Mouse (Mus musculus): Measurements from ENCODE around the gene 3110082J24Rik. TPM values are rescaled to one million over a fixed set of nuclear protein-coding genes. Genes with fewer than 3 reads are reported as not detected.

Gene 3110082J24Rik
- total and polyA plus RNA-seq, 3 experiments: not detected

DNA sequence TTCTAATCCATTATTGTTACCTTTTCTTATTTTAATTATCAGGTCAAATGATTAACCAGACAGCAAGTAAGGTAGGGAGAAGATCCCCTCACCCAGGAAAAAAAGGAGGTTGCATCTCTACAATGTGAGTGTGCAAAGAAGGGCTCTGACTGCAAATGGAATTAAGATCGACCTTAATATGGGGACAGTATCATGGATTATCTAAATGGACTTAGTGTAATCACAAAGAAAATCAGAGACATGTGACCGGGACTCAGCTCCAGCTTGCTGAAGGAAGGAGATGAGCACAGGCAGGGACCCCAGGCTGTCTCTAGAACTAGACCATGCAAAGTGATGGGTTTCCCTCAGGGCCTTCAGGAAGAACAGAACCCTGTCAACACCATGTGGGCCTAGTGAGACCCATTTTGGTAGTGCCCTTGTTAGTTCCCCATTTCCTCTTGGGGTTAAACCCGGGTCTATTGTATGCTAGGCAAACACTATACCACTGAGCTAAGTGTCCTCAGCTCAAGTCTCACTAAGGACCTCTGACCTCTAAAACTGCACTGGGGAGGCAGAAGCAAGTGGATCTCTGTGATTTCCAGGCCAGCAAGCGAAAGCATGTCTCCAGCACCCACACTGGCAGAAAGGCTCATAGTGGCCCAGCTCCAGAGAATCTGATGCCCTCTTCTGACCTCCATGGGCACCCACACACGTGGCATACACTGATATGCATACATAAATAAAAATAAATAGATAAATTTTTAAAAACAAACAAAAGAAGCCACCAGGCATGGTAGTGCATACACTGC is 42.4 kb upstream of the 3110082J24Rik start:
- Histone ChIP-seq H3K79me2 (ENCODE audit: control insufficient read depth, insufficient read depth, low read length, poor library complexity) (peaks cover 10% of the 10 kb centered on the region; the same call in 1 of the 2 replicates), H3K27me3 (ENCODE audit: control insufficient read depth in 1 of 2, insufficient read depth in 2 of 2, low read length in 2 of 2) (no peaks in the 10 kb centered on the region), H3K27ac (ENCODE audit: control insufficient read depth, low read depth, low read length) (no peak overlapping the region), H3K4me1 (ENCODE audit: control insufficient read depth in 1 of 2, insufficient read depth in 2 of 2, low read length in 2 of 2) (0 out of 4 replicates have a peak, but pooled peaks cover 0 to 2% of the 10 kb centered on the region in 2 experiments), H3K9ac (ENCODE audit: control insufficient read depth, low read depth, low read length, poor library complexity, severe bottlenecking) (no peak overlapping the region), H3K9me3 (replicated peaks; ENCODE audit: insufficient read depth, low read length) (no peaks in the 10 kb centered on the region), H3K4me3 (ENCODE audit: control insufficient read depth in 1 of 2, insufficient read depth in 1 of 2, low read depth in 2 of 2, low read length in 2 of 2) (no peak overlapping the region), H3K36me3 (ENCODE audit: control insufficient read depth in 1 of 2, insufficient read depth in 2 of 2, low read length in 2 of 2) (peaks cover 8 to 26% of the 10 kb centered on the region in 2 experiments)
- TF ChIP-seq KAT2A (conservative IDR thresholded peaks at IDR 0.05; ENCODE audit: low read depth, low read length) (no peak), MXI1 (IDR thresholded peaks at IDR 0.05; ENCODE audit: low read depth, low read length) (no peak), POLR2A (IDR thresholded peaks at IDR 0.05; ENCODE audit: control insufficient read depth in 1 of 2, insufficient read depth in 1 of 2, low read depth in 1 of 2, low read length in 2 of 2, poor library complexity in 1 of 2) (no peak), MAZ (IDR thresholded peaks at IDR 0.05; ENCODE audit: low read depth, low read length) (no peak), USF2 (IDR thresholded peaks at IDR 0.05; ENCODE audit: borderline replicate concordance in 1 of 2, insufficient read depth in 1 of 2, low read depth in 1 of 2, low read length in 2 of 2) (no peak), MYB (IDR thresholded peaks at IDR 0.05; ENCODE audit: low read depth, low read length) (no peak), ZC3H11A (IDR thresholded peaks at IDR 0.05; ENCODE audit: low read depth, low read length) (no peak)
- DNase-seq (ENCODE audit: low read depth, low spot score): no peak

DNA sequence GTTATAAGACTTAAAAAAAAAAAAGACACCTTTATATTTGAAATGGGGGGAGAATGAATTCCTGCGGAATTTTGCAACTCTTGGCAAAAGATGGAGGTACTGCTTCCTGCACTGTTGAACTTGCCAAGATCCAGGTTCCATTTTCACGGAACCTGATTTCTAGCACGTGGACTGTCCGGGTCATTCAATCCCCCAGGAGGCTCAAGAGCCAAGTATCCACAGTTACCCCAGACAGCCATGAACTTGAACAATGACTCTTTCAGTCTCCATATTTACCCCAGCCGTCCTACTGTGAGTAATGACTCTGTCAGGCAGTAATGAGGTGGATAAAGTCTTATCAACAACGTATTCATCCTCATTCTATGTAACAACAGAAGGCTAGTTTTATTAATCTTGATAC is 40.6 kb upstream of the 3110082J24Rik start:
- no peaks in the 10 kb centered on the region for H3K4me1 ChIP-seq (ENCODE audit: control insufficient read depth in 1 of 2, insufficient read depth in 2 of 2, low read length in 2 of 2)
- no peak for TF ChIP-seq BHLHE40 (IDR thresholded peaks at IDR 0.05; ENCODE audit: borderline replicate concordance, low read depth, low read length)
- TF ChIP-seq TBP (IDR thresholded peaks at IDR 0.05; ENCODE audit: low read depth, low read length): no peak
- no peak for TF ChIP-seq RAD21 (IDR thresholded peaks at IDR 0.05; ENCODE audit: low read depth, low read length)
- no peak for TF ChIP-seq CHD1 (IDR thresholded peaks at IDR 0.05; ENCODE audit: low read depth, low read length)
- TF ChIP-seq USF2 (IDR thresholded peaks at IDR 0.05; ENCODE audit: borderline replicate concordance in 1 of 2, insufficient read depth in 1 of 2, low read depth in 1 of 2, low read length in 2 of 2): no peak
- no peak for TF ChIP-seq SMC3 (IDR thresholded peaks at IDR 0.05; ENCODE audit: low read depth, low read length)
- TF ChIP-seq MYC (IDR thresholded peaks at IDR 0.05; ENCODE audit: low read depth, low read length): no peak
- TF ChIP-seq POLR2AphosphoS5 (IDR thresholded peaks at IDR 0.05; ENCODE audit: borderline replicate concordance, low read depth, low read length): no peak
- no peak for TF ChIP-seq ZKSCAN1 (IDR thresholded peaks at IDR 0.05; ENCODE audit: low read depth, low read length)
- TF ChIP-seq NRF1 (IDR thresholded peaks at IDR 0.05; ENCODE audit: insufficient read depth, low read depth, low read length, poor library complexity, severe bottlenecking): no peak
- no peak for TF ChIP-seq ZC3H11A (IDR thresholded peaks at IDR 0.05; ENCODE audit: low read depth, low read length)
- no peak for TF ChIP-seq MYB (IDR thresholded peaks at IDR 0.05; ENCODE audit: low read depth, low read length)
- TF ChIP-seq USF1 (IDR thresholded peaks at IDR 0.05; ENCODE audit: low read depth, low read length): no peak
- no peaks in the 10 kb centered on the region for H3K9me3 ChIP-seq (replicated peaks; ENCODE audit: insufficient read depth, low read length)
- peaks cover 6% of the 10 kb centered on the region; the same call in 1 of the 2 replicates for H3K79me2 ChIP-seq (ENCODE audit: control insufficient read depth, insufficient read depth, low read length, poor library complexity)
- no peak overlapping the region for H3K9ac ChIP-seq (ENCODE audit: control insufficient read depth, low read depth, low read length, poor library complexity, severe bottlenecking)
- H3K4me3 ChIP-seq (ENCODE audit: control insufficient read depth in 1 of 2, insufficient read depth in 1 of 2, low read depth in 2 of 2, low read length in 2 of 2): no peak overlapping the region
- no peaks in the 10 kb centered on the region for H3K27me3 ChIP-seq (ENCODE audit: control insufficient read depth in 1 of 2, insufficient read depth in 2 of 2, low read length in 2 of 2)
- peaks cover 0 to 33% of the 10 kb centered on the region in 2 experiments; a peak in 2 of 4 replicates for H3K36me3 ChIP-seq (ENCODE audit: control insufficient read depth in 1 of 2, insufficient read depth in 2 of 2, low read length in 2 of 2)
- H3K27ac ChIP-seq (ENCODE audit: control insufficient read depth, low read depth, low read length): no peak overlapping the region
- DNase-seq (ENCODE audit: low read depth, low spot score): no peak
